Mouse (Mus musculus) testis, adult 2 months (tissue): ENCODE measurements around the gene Crebbp.

Experiments
- CTCF ChIP-seq: fragments of 200-500 bp; IDR thresholded peaks from 2 replicates; pipeline ENCODE4 v1.5.1; 2012; ENCODE audit warnings: low read depth, mild to moderate bottlenecking, inconsistent platforms, low read length, moderate library complexity; ENCODE audit not compliant: control insufficient read depth, insufficient read depth, insufficient replicate concordance
- POLR2A ChIP-seq: fragments of 200-500 bp; IDR thresholded peaks from 2 replicates; pipeline ENCODE4 v1.6.1; 2012; ENCODE audit warnings: low read depth, mild to moderate bottlenecking, inconsistent platforms, low read length, moderate library complexity; ENCODE audit not compliant: control insufficient read depth

DNA sequence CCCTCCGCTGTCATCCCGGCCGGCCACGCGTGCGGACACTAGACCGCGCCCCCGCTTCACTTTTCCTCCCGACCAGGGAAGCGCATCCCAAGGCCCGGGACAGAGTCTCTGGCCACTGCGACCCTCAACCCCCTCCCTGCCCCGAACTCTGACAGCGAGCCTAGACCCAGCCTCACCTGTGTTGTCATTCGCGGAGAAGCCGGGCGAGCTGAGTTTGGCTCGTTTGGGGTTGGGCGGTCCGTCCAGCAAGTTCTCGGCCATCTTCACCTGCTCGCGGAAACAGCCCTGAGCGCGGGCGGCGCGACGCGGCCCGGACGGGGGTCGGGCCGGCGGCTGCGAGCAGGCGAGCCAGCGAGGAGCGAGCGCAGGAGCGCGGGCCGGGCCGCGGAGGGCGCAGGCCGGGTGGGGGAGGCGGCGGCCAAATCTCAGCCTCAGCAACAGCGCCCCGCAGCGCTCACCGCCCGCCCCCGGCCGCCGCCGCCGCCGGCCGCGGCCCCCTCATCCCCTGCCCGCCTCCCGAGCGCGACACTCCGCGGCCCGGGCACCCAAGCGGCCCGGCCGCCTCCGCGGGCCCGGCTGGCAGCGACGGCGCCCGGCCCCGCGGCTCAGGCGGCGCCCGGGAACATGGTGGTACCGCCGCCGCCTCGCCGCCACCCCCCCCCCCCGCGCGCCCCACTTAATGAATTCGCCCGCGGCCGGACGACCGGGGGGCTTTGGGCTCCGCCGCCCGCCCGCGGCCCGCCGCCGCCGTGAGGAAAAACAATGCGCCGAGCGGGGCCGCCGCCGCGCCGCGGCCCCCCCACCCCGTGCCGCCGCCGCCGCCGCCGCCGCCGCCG is 616 bp downstream of the Crebbp start:
- TF ChIP-seq CTCF (no peak), POLR2A (no peak)
